Mouse (Mus musculus): ENCODE data around the gene Trmt2a. TPM values are rescaled to one million over a fixed set of nuclear protein-coding genes. Genes with fewer than 3 reads are reported as not detected.

Trmt2a gene
- total and polyA plus RNA-seq, 3 experiments: 155 to 252 (median 196) TPM

DNA sequence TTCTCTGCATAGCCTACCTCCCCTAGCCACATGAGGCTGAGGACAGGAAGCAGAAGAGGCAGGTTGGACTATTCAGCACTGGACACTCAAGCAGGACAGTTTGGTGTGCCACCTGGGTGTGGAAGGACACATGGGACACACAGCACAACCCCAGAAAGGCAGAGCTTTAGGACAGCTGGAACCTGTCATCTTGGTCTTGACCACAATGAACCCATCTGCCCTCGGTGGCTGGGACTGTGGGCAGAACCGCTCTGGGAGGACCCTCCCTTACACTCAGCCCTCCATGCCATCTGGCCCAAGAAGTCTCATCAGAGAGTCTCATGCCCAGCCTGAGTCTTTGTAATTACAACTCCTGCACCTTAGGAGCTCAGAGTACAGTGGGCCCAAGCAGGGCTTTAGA is 48.4 kb upstream of the Trmt2a start:
- no peak for DNase-seq (ENCODE audit: extremely low read depth)
- no peak for TF ChIP-seq E2F4 (IDR thresholded peaks at IDR 0.05; ENCODE audit: insufficient replicate concordance, low read depth, low read length)
- no peak for TF ChIP-seq USF2 (conservative IDR thresholded peaks at IDR 0.05; ENCODE audit: low read depth, low read length)
- TF ChIP-seq MAZ (IDR thresholded peaks at IDR 0.05; ENCODE audit: low read depth, low read length): no peak
- TF ChIP-seq CTCF (conservative IDR thresholded peaks at IDR 0.05 in 1 of 2, IDR thresholded peaks at IDR 0.05 in 1 of 2; ENCODE audit: low read depth in 2 of 2, low read length in 2 of 2): no peak
- no peak for TF ChIP-seq TBP (conservative IDR thresholded peaks at IDR 0.05; ENCODE audit: low read depth, low read length)
- TF ChIP-seq ZMIZ1 (IDR thresholded peaks at IDR 0.05; ENCODE audit: low read depth, low read length): no peak
- TF ChIP-seq PAX5 (IDR thresholded peaks at IDR 0.05; ENCODE audit: low read length): no peak
- TF ChIP-seq USF1 (IDR thresholded peaks at IDR 0.05; ENCODE audit: low read depth, low read length): no peak
- TF ChIP-seq MAFK (IDR thresholded peaks at IDR 0.05; ENCODE audit: insufficient replicate concordance, low read length): no peak
- no peak for TF ChIP-seq ZNF384 (IDR thresholded peaks at IDR 0.05; ENCODE audit: low read depth, low read length)
- TF ChIP-seq ZC3H11A (IDR thresholded peaks at IDR 0.05; ENCODE audit: low read depth, low read length): no peak
- TF ChIP-seq UBTF (IDR thresholded peaks at IDR 0.05; ENCODE audit: low read depth, low read length): no peak
- TF ChIP-seq KAT2A (IDR thresholded peaks at IDR 0.05; ENCODE audit: insufficient replicate concordance, low read length): no peak
- TF ChIP-seq NELFE (IDR thresholded peaks at IDR 0.05; ENCODE audit: low read depth, low read length): no peak
- no peaks in the 10 kb centered on the region for H3K36me3 ChIP-seq (replicated peaks in 1 of 2; ENCODE audit: control insufficient read depth in 1 of 2, insufficient read depth in 1 of 2, low read length in 1 of 2)
- H3K4me2 ChIP-seq (ENCODE audit: insufficient read depth, low read depth, poor library complexity, severe bottlenecking): no peak overlapping the region
- no peaks in the 10 kb centered on the region for H3K9me3 ChIP-seq (replicated peaks; ENCODE audit: low read length)
- H3K4me1 ChIP-seq (ENCODE audit: control insufficient read depth in 1 of 2, insufficient read depth in 2 of 2): peaks cover 1 to 12% of the 10 kb centered on the region in 2 experiments; a peak in 3 of 4 replicates
- no peak overlapping the region for H3K27ac ChIP-seq (ENCODE audit: insufficient read depth, low read depth)
- peaks cover 93% of the 10 kb centered on the region for H3K27me3 ChIP-seq (replicated peaks)
- no peak overlapping the region for H3K4me3 ChIP-seq (replicated peaks in 1 of 3; ENCODE audit: low read depth in 2 of 3, low read length in 2 of 3, poor library complexity in 1 of 3)
- no peaks in the 10 kb centered on the region for H3K79me2 ChIP-seq (replicated peaks; ENCODE audit: control insufficient read depth, extremely low read depth, insufficient read depth, poor library complexity, severe bottlenecking)
- dilution Hi-C loops (cut with MboI; ENCODE audit: extremely low pct_ligation_motif_present, extremely low pct_unique_long_range_greater_than_20kb, low sequenced_read_pairs) (no loop called here), in situ Hi-C loops (cut with MboI; ENCODE audit: low pct_ligation_motif_present, low pct_unique_long_range_greater_than_20kb, low sequenced_read_pairs) (no loop called here)
- no peak overlapping the region for H3K9ac ChIP-seq (ENCODE audit: insufficient read depth, low read depth)

DNA sequence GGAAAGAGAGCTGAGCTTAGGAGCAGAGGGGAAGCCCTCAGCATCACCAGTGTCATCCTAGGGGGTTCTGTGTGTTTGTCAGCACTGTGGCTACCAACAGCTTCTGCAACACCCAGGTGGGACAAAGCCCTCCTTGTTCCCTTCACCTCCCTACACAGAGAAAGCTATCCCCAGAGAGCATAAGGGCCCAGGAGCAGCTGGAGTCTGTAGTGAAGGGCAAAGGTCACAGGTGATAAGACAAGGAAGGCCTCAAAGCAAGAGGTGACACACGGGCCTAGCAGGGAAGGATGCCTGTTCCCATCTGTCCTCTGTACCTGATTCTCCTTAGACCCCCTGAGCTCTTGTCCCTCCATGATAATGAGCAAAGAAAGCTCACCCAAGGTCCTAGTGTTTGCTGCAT is 46.9 kb upstream of the Trmt2a start:
- no peak overlapping the region for H3K9ac ChIP-seq (ENCODE audit: insufficient read depth, low read depth)
- dilution Hi-C loops (cut with MboI; ENCODE audit: extremely low pct_ligation_motif_present, extremely low pct_unique_long_range_greater_than_20kb, low sequenced_read_pairs) (no loop called here), in situ Hi-C loops (cut with MboI; ENCODE audit: low pct_ligation_motif_present, low pct_unique_long_range_greater_than_20kb, low sequenced_read_pairs) (no loop called here)
- DNase-seq (ENCODE audit: extremely low read depth): no peak
- no peak overlapping the region for H3K27ac ChIP-seq (ENCODE audit: insufficient read depth, low read depth)
- peaks cover 94% of the 10 kb centered on the region for H3K27me3 ChIP-seq (replicated peaks)
- peaks cover 0 to 8% of the 10 kb centered on the region in 2 experiments; a peak in 2 of 4 replicates for H3K4me1 ChIP-seq (ENCODE audit: control insufficient read depth in 1 of 2, insufficient read depth in 2 of 2)
- no peak overlapping the region for H3K4me3 ChIP-seq (replicated peaks in 1 of 3; ENCODE audit: low read depth in 2 of 3, low read length in 2 of 3, poor library complexity in 1 of 3)
- no peak for TF ChIP-seq UBTF (IDR thresholded peaks at IDR 0.05; ENCODE audit: low read depth, low read length)
- no peak for TF ChIP-seq GABPA (IDR thresholded peaks at IDR 0.05; ENCODE audit: insufficient replicate concordance, low read depth, low read length)
- TF ChIP-seq MAFK (IDR thresholded peaks at IDR 0.05; ENCODE audit: insufficient replicate concordance, low read length): no peak
- no peak for TF ChIP-seq MYC (IDR thresholded peaks at IDR 0.05; ENCODE audit: low read depth, low read length)
- no peak for TF ChIP-seq SIN3A (IDR thresholded peaks at IDR 0.05; ENCODE audit: low read length)
- no peak for TF ChIP-seq MXI1 (IDR thresholded peaks at IDR 0.05; ENCODE audit: low read depth, low read length)
- TF ChIP-seq USF2 (conservative IDR thresholded peaks at IDR 0.05; ENCODE audit: low read depth, low read length): no peak
- TF ChIP-seq JUND (conservative IDR thresholded peaks at IDR 0.05; ENCODE audit: low read depth, low read length): no peak
- no peak for TF ChIP-seq ZC3H11A (IDR thresholded peaks at IDR 0.05; ENCODE audit: low read depth, low read length)
- no peak for TF ChIP-seq USF1 (IDR thresholded peaks at IDR 0.05; ENCODE audit: low read depth, low read length)
- no peak for TF ChIP-seq ZMIZ1 (IDR thresholded peaks at IDR 0.05; ENCODE audit: low read depth, low read length)
- no peak for TF ChIP-seq HCFC1 (IDR thresholded peaks at IDR 0.05; ENCODE audit: low read depth, low read length)
- no peak for TF ChIP-seq SMC3 (IDR thresholded peaks at IDR 0.05; ENCODE audit: low read depth, low read length)
- no peak for TF ChIP-seq ZNF384 (IDR thresholded peaks at IDR 0.05; ENCODE audit: low read depth, low read length)
- TF ChIP-seq KAT2A (IDR thresholded peaks at IDR 0.05; ENCODE audit: insufficient replicate concordance, low read length): no peak
- TF ChIP-seq E2F4 (IDR thresholded peaks at IDR 0.05; ENCODE audit: insufficient replicate concordance, low read depth, low read length): no peak
- no peak for TF ChIP-seq BHLHE40 (IDR thresholded peaks at IDR 0.05; ENCODE audit: low read depth, low read length)
- no peaks in the 10 kb centered on the region for H3K9me3 ChIP-seq (replicated peaks; ENCODE audit: low read length)
- H3K79me2 ChIP-seq (replicated peaks; ENCODE audit: control insufficient read depth, extremely low read depth, insufficient read depth, poor library complexity, severe bottlenecking): no peaks in the 10 kb centered on the region
- H3K4me2 ChIP-seq (ENCODE audit: insufficient read depth, low read depth, poor library complexity, severe bottlenecking): no peak overlapping the region
- no peaks in the 10 kb centered on the region for H3K36me3 ChIP-seq (replicated peaks in 1 of 2; ENCODE audit: control insufficient read depth in 1 of 2, insufficient read depth in 1 of 2, low read length in 1 of 2)

Measured in CH12.LX (cell line).